Mouse (Mus musculus) forebrain, postnatal 0 days (tissue): ENCODE data around the gene Madcam1. TPM values are rescaled to one million over a fixed set of nuclear protein-coding genes. Genes with fewer than 3 reads are reported as not detected.

Source experiments
- ATAC-seq: fragments of 200-750 bp; cut with Nextera tagmentation; 2 replicates; pipeline ENCODE4 v1.8.0; 2017; ENCODE audit warnings: mild to moderate bottlenecking, moderate library complexity
- DNase-seq: peaks from one replicate; pipeline ENCODE4 v3.0.0-alpha.2; 2015
- H3K27ac ChIP-seq: fragments of 300-500 bp; sonication (generic); 2 replicates; pipeline ENCODE4 v1.5.1; 2014; ENCODE audit warnings: low read depth, mild to moderate bottlenecking, antibody characterized with exemption, low read length, moderate library complexity, mixed read lengths
- H3K27me3 ChIP-seq: fragments of 300-500 bp; sonication (generic); 2 replicates; pipeline ENCODE4 v1.6.1; 2014; ENCODE audit warnings: mild to moderate bottlenecking, low read length, mixed read lengths; ENCODE audit not compliant: insufficient read depth
- H3K36me3 ChIP-seq: fragments of 300-500 bp; sonication (generic); 2 replicates; pipeline ENCODE4 v1.6.1; 2014; ENCODE audit warnings: mild to moderate bottlenecking, moderate library complexity; ENCODE audit not compliant: insufficient read depth
- H3K4me1 ChIP-seq: fragments of 300-500 bp; sonication (generic); 2 replicates; pipeline ENCODE4 v1.6.1; 2014; ENCODE audit warnings: antibody characterized with exemption; ENCODE audit not compliant: insufficient read depth
- H3K4me2 ChIP-seq: fragments of 300-500 bp; sonication (generic); 2 replicates; pipeline ENCODE4 v1.6.1; 2014; ENCODE audit warnings: low read depth, mild to moderate bottlenecking, moderate library complexity
- H3K4me3 ChIP-seq: fragments of 300-500 bp; sonication (generic); 2 replicates; pipeline ENCODE4 v1.5.1; 2014; ENCODE audit warnings: low read depth, low read length, mixed read lengths
- H3K9ac ChIP-seq: fragments of 300-500 bp; sonication (generic); 2 replicates; pipeline ENCODE4 v1.6.1; 2014; ENCODE audit warnings: mild to moderate bottlenecking
- H3K9me3 ChIP-seq: fragments of 300-500 bp; sonication (generic); 2 replicates; pipeline ENCODE4 v1.6.1; 2016; ENCODE audit warnings: low read length
- CTCF ChIP-seq: sonication (generic); IDR thresholded peaks from 2 replicates; pipeline ENCODE4 v1.5.1; 2016; ENCODE audit warnings: antibody characterized with exemption, control low read depth, low read depth
- WGBS: fragments of 180-500 bp; shearing (Covaris S2); extraction: QIAGEN DNeasy Blood & Tissue Kit; methylation state at CpG from one replicate; pipeline ENCODE4 v1.1.7; 2014; 5-methylcytosine and 5-hydroxymethylcytosine counted together
- polyA plus RNA-seq: library from polyadenylated mRNA; unstranded; fragments of >200 nt; fragmentation: Nextera tagmentation; extraction: Ambion mirVana; gene quantifications from 2 replicates; pipeline ENCODE4 v1.2.1, GENCODE M21; 2015
- total RNA-seq: library from RNA; depleted of rRNA; stranded (reverse); fragments of >200 nt; gene quantifications from 2 replicates; pipeline ENCODE4 v1.2.3, GENCODE M21; 2014; rRNA removed

The Madcam1 gene
- total and polyA plus RNA-seq, 2 experiments from 2014 or later, result 0.70 to 0.95 TPM

- Histone ChIP-seq H3K36me3 (no peaks in the 10 kb centered on the region), H3K9me3 (no peaks in the 10 kb centered on the region), H3K9ac (peak overlapping the region; percentile 72), H3K4me2 (peak overlapping the region; percentile 93), H3K27ac (no peak overlapping the region), H3K4me3 (peak overlapping the region; percentile 79), H3K27me3 (peaks cover 12% of the 10 kb centered on the region), H3K4me1 (peaks cover 12% of the 10 kb centered on the region)
- ATAC-seq, result peak; percentile 32; the same call in 1 of the 2 replicates
- peak; percentile 47 for DNase-seq
- TF ChIP-seq CTCF, result no peak
- WGBS, result 5% methylated on average over 43 of the region's 43 CpGs
Observed at GRCm38 (mm10) chr10:79717640-79718357, 53.4 kb downstream of the Madcam1 start.

Other genes with a start within 250 kb of the Madcam1 start
- gene Vmn2r83, start 195.8 kb upstream of the Madcam1 start, total RNA-seq, result not detected in 2 replicates
- gene Vmn2r83, start 195.8 kb upstream of the Madcam1 start, polyA plus RNA-seq, result not detected in 2 replicates
- gene Plpp2, start 130.8 kb upstream of the Madcam1 start, total RNA-seq, result 18.5 and 24.1 TPM in 2 replicates
- gene Plpp2, start 130.8 kb upstream of the Madcam1 start, polyA plus RNA-seq, result 11.0 and 13.1 TPM in 2 replicates
- 70.0 and 73.0 TPM in 2 replicates for gene Mier2, start 109.4 kb upstream of the Madcam1 start, total RNA-seq
- gene Mier2, start 109.4 kb upstream of the Madcam1 start, polyA plus RNA-seq, result 37.5 and 38.6 TPM in 2 replicates
- gene Theg, start 77.2 kb upstream of the Madcam1 start, total RNA-seq, result not detected in 2 replicates
- gene Theg, start 77.2 kb upstream of the Madcam1 start, polyA plus RNA-seq, result not detected in 2 replicates
- gene C2cd4c, start 50.5 kb upstream of the Madcam1 start, total RNA-seq, result 22.2 and 26.7 TPM in 2 replicates
- gene C2cd4c, start 50.5 kb upstream of the Madcam1 start, polyA plus RNA-seq, result 0.65 and 0.69 TPM in 2 replicates
- 45.3 and 54.7 TPM in 2 replicates for gene Shc2, start 26.6 kb upstream of the Madcam1 start, total RNA-seq
- gene Shc2, start 26.6 kb upstream of the Madcam1 start, polyA plus RNA-seq, result 11.3 and 16.9 TPM in 2 replicates
- 0.38 and 0.52 TPM in 2 replicates for gene Odf3l2, start 18.8 kb upstream of the Madcam1 start, total RNA-seq
- gene Odf3l2, start 18.8 kb upstream of the Madcam1 start, polyA plus RNA-seq, result 0.44 and 0.81 TPM in 2 replicates
- 64.2 and 91.5 TPM in 2 replicates for gene Tpgs1, start 4.8 kb downstream of the Madcam1 start, total RNA-seq
- gene Tpgs1, start 4.8 kb downstream of the Madcam1 start, polyA plus RNA-seq, result 128 and 148 TPM in 2 replicates
- gene Cdc34, start 17.6 kb downstream of the Madcam1 start, total RNA-seq, result 61.9 and 69.9 TPM in 2 replicates
- 67.9 and 76.5 TPM in 2 replicates for gene Cdc34, start 17.6 kb downstream of the Madcam1 start, polyA plus RNA-seq
- gene Gzmm, start 24.5 kb downstream of the Madcam1 start, total RNA-seq, result 2.5 and 3.3 TPM in 2 replicates
- gene Gzmm, start 24.5 kb downstream of the Madcam1 start, polyA plus RNA-seq, result 1.1 and 1.3 TPM in 2 replicates
- gene Bsg, start 39.9 kb downstream of the Madcam1 start, total RNA-seq, result 960 and 1,112 TPM in 2 replicates
- 1,015 and 1,046 TPM in 2 replicates for gene Bsg, start 39.9 kb downstream of the Madcam1 start, polyA plus RNA-seq
- gene Hcn2, start 52.1 kb downstream of the Madcam1 start, total RNA-seq, result 28.0 and 34.5 TPM in 2 replicates
- 3.6 and 4.7 TPM in 2 replicates for gene Hcn2, start 52.1 kb downstream of the Madcam1 start, polyA plus RNA-seq
- 27.8 and 34.9 TPM in 2 replicates for gene Polrmt, start 82.0 kb downstream of the Madcam1 start, total RNA-seq
- 27.3 and 30.2 TPM in 2 replicates for gene Polrmt, start 82.0 kb downstream of the Madcam1 start, polyA plus RNA-seq
- 0.62 and 1.0 TPM in 2 replicates for gene Fgf22, start 90.5 kb downstream of the Madcam1 start, total RNA-seq
- gene Fgf22, start 90.5 kb downstream of the Madcam1 start, polyA plus RNA-seq, result 0.99 and 1.7 TPM in 2 replicates
- 54.1 and 88.3 TPM in 2 replicates for gene Rnf126, start 102.4 kb downstream of the Madcam1 start, total RNA-seq
- 131 and 143 TPM in 2 replicates for gene Rnf126, start 102.4 kb downstream of the Madcam1 start, polyA plus RNA-seq
- 2.1 and 4.5 TPM in 2 replicates for gene Fstl3, start 112.7 kb downstream of the Madcam1 start, total RNA-seq
- gene Fstl3, start 112.7 kb downstream of the Madcam1 start, polyA plus RNA-seq, result 1.7 and 2.8 TPM in 2 replicates
- gene Prss57, start 126.4 kb downstream of the Madcam1 start, total RNA-seq, result 0.31 TPM in 1 of 2 replicates, not detected in the other
- gene Prss57, start 126.4 kb downstream of the Madcam1 start, polyA plus RNA-seq, result 0.35 and 0.67 TPM in 2 replicates
- gene Palm, start 129.0 kb downstream of the Madcam1 start, total RNA-seq, result 154 and 178 TPM in 2 replicates
- gene Palm, start 129.0 kb downstream of the Madcam1 start, polyA plus RNA-seq, result 351 and 365 TPM in 2 replicates
- gene Misp, start 156.4 kb downstream of the Madcam1 start, total RNA-seq, result 0.24 and 0.77 TPM in 2 replicates
- 0.09 and 0.41 TPM in 2 replicates for gene Misp, start 156.4 kb downstream of the Madcam1 start, polyA plus RNA-seq
- 92.9 and 97.3 TPM in 2 replicates for gene Ptbp1, start 189.9 kb downstream of the Madcam1 start, total RNA-seq
- gene Ptbp1, start 189.9 kb downstream of the Madcam1 start, polyA plus RNA-seq, result 53.7 and 55.7 TPM in 2 replicates
- 4.9 and 7.8 TPM in 2 replicates for gene Prtn3, start 209.9 kb downstream of the Madcam1 start, total RNA-seq
- 14.9 and 15.4 TPM in 2 replicates for gene Prtn3, start 209.9 kb downstream of the Madcam1 start, polyA plus RNA-seq
- gene Plppr3, start 210.1 kb downstream of the Madcam1 start, total RNA-seq, result 427 and 473 TPM in 2 replicates
- 309 and 328 TPM in 2 replicates for gene Plppr3, start 210.1 kb downstream of the Madcam1 start, polyA plus RNA-seq
- gene Elane, start 221.7 kb downstream of the Madcam1 start, total RNA-seq, result not detected in 2 replicates
- 0.15 TPM in 1 of 2 replicates, not detected in the other for gene Elane, start 221.7 kb downstream of the Madcam1 start, polyA plus RNA-seq
- not detected in 2 replicates for gene Cfd, start 226.3 kb downstream of the Madcam1 start, total RNA-seq
- gene Cfd, start 226.3 kb downstream of the Madcam1 start, polyA plus RNA-seq, result not detected in 2 replicates
- gene Med16, start 244.4 kb downstream of the Madcam1 start, total RNA-seq, result 47.0 and 60.9 TPM in 2 replicates
- 46.1 and 56.0 TPM in 2 replicates for gene Med16, start 244.4 kb downstream of the Madcam1 start, polyA plus RNA-seq
- not detected in 2 replicates for gene Gm26602, start 246.3 kb downstream of the Madcam1 start, total RNA-seq
- gene Gm26602, start 246.3 kb downstream of the Madcam1 start, polyA plus RNA-seq, result 34.4 and 39.2 TPM in 2 replicates